Mouse (Mus musculus) central nervous system, embryonic 18 days (tissue): ENCODE results near the gene Rab11fip2. TPM values are rescaled to one million over a fixed set of nuclear protein-coding genes. Genes with fewer than 3 reads are reported as not detected.

ENCODE experiments used
- polyA plus RNA-seq: library from polyadenylated mRNA; depleted of rRNA; stranded (reverse); fragments of >200 nt; gene quantifications from 2 replicates; pipeline ENCODE4 v1.2.3, GENCODE M21; 2012; rRNA removed

Gene Rab11fip2
- polyA plus RNA-seq: 23.2 and 24.3 TPM in 2 replicates

GRCm38 (mm10) chr19:59943322-59943871 lies at the start of gene Rab11fip2:
Rab11fip2 (minus strand) TSS chr19:59943654.

